Comparison of ENCODE assay signal across 9 mouse cellular contexts in genomic region chr9:41934848-41935372, GRCm38 (mm10).
DNase-seq lines count a peak whose midpoint lies in the region; ATAC-seq and TF ChIP-seq lines count a peak whose summit lies in the region.
"Had no signal": no experiment of that assay in that cellular context is flagged by ENCODE, and none has a peak within 500 bp of the region (broad histone marks: within the 10 kb centered on the region; RNA-seq: fewer than 3 reads in every experiment).

No protein-coding gene starts in this region.

- no peaks in the 10 kb centered on the region for H3K36me3 ChIP-seq in lung, postnatal 0 days (ENCODE audit: insufficient read depth, low read length)
- H3K36me3 ChIP-seq in limb, embryonic 15.5 days, result no peaks in the 10 kb centered on the region
- H3K36me3 ChIP-seq in stomach, postnatal 0 days (ENCODE audit: control insufficient read depth, insufficient read depth, low read length), result no peaks in the 10 kb centered on the region

- peak; percentile 85 for DNase-seq in heart, adult 11 months
- no peak for DNase-seq in heart, postnatal 4 days
- no peak for DNase-seq in lung, postnatal 0 days (ENCODE audit: low spot score)
- DNase-seq in lung, adult 2 months, result no peak
- DNase-seq in stomach, postnatal 0 days (ENCODE audit: low spot score), result no peak
- DNase-seq in right cerebral cortex, postnatal 14 days, result no peak
- no peak for DNase-seq in right cerebral cortex, adult 18-20 months
- DNase-seq: cerebellum, adult 18-20 months had no signal

- TF ChIP-seq EP300 in lung, postnatal 0 days (IDR thresholded peaks at IDR 0.05), result no peak
- TF ChIP-seq EP300 in stomach, postnatal 0 days (optimal IDR thresholded peaks at IDR 0.05), result no peak

- no peak for ATAC-seq in lung, postnatal 0 days
- no peak for ATAC-seq in limb, embryonic 15.5 days (ENCODE audit: insufficient number of reproducible peaks, low FRiP score, low TSS enrichment, low read depth)
- ATAC-seq in stomach, postnatal 0 days (ENCODE audit: low FRiP score, low TSS enrichment), result no peak

- no peak overlapping the region for H3K27ac ChIP-seq in lung, postnatal 0 days (ENCODE audit: low read length)
- peak overlapping the region; percentile 93 for H3K27ac ChIP-seq in limb, embryonic 15.5 days
- H3K27ac ChIP-seq in stomach, postnatal 0 days (replicated peaks), result no peak overlapping the region

- 20% methylated on average over 10 of the region's 10 CpGs for WGBS in lung, postnatal 0 days
- WGBS in lung, adult 2 months, result 43% methylated on average over 10 of the region's 10 CpGs
- WGBS in limb, embryonic 15.5 days, result 16% methylated on average over 10 of the region's 10 CpGs
- 27% methylated on average over 10 of the region's 10 CpGs for WGBS in stomach, postnatal 0 days

- peak overlapping the region; percentile 28; the same call in 1 of the 2 replicates for H3K4me3 ChIP-seq in lung, postnatal 0 days (ENCODE audit: low read depth, low read length)
- no peak overlapping the region for H3K4me3 ChIP-seq in lung, adult 2 months (replicated peaks; ENCODE audit: extremely low read depth, low read depth, low read length)
- H3K4me3 ChIP-seq in limb, embryonic 15.5 days, result no peak overlapping the region
- H3K4me3 ChIP-seq in stomach, postnatal 0 days (ENCODE audit: low read depth, low read length), result peak overlapping the region; percentile 38; the same call in 1 of the 2 replicates

- no peak overlapping the region for H3K9ac ChIP-seq in lung, postnatal 0 days (replicated peaks; ENCODE audit: low read depth)
- no peak overlapping the region; the same call in 1 of the 2 replicates for H3K9ac ChIP-seq in limb, embryonic 15.5 days
- H3K9ac ChIP-seq in stomach, postnatal 0 days (ENCODE audit: low read length), result peak overlapping the region; percentile 58; the same call in 1 of the 2 replicates

- H3K4me1 ChIP-seq in lung, postnatal 0 days (ENCODE audit: insufficient read depth, low read depth, low read length), result no peaks in the 10 kb centered on the region
- peaks cover 3% of the 10 kb centered on the region; the same call in 1 of the 2 replicates for H3K4me1 ChIP-seq in lung, adult 2 months (ENCODE audit: control insufficient read depth, insufficient read depth, low read length)
- H3K4me1 ChIP-seq in limb, embryonic 15.5 days, result peaks cover 58% of the 10 kb centered on the region
- 0 out of 2 replicates have a peak, but pooled peaks cover 5% of the 10 kb centered on the region for H3K4me1 ChIP-seq in stomach, postnatal 0 days (replicated peaks; ENCODE audit: control insufficient read depth, insufficient read depth)

- H3K4me2 ChIP-seq in lung, postnatal 0 days (replicated peaks; ENCODE audit: low read depth, low read length), result peak overlapping the region; percentile 70
- peak overlapping the region; percentile 80 for H3K4me2 ChIP-seq in limb, embryonic 15.5 days
- H3K4me2 ChIP-seq in stomach, postnatal 0 days (replicated peaks; ENCODE audit: low read depth), result peak overlapping the region; percentile 75

- H3K9me3 ChIP-seq in lung, postnatal 0 days (ENCODE audit: low read length), result no peaks in the 10 kb centered on the region
- no peaks in the 10 kb centered on the region for H3K9me3 ChIP-seq in limb, embryonic 15.5 days
- no peaks in the 10 kb centered on the region for H3K9me3 ChIP-seq in stomach, postnatal 0 days (ENCODE audit: control insufficient read depth, low read length)

- no peak for TF ChIP-seq POLR2A in lung, adult 2 months (IDR thresholded peaks at IDR 0.05; ENCODE audit: borderline replicate concordance, extremely low read depth, low read depth, low read length)

- no peaks in the 10 kb centered on the region for H3K27me3 ChIP-seq in lung, postnatal 0 days (replicated peaks; ENCODE audit: insufficient read depth, low read length)
- H3K27me3 ChIP-seq in limb, embryonic 15.5 days, result no peaks in the 10 kb centered on the region
- no peaks in the 10 kb centered on the region for H3K27me3 ChIP-seq in stomach, postnatal 0 days (ENCODE audit: control insufficient read depth, insufficient read depth, low read length)

- no peak for TF ChIP-seq CTCF in lung, postnatal 0 days (IDR thresholded peaks at IDR 0.05)
- no peak for TF ChIP-seq CTCF in lung, adult 2 months (IDR thresholded peaks at IDR 0.05; ENCODE audit: insufficient read depth, low read length)
- no peak for TF ChIP-seq CTCF in stomach, postnatal 0 days (IDR thresholded peaks at IDR 0.05; ENCODE audit: low read depth)

Comparison
In these comparisons a context has a peak if more than half of its experiments do, and no peak if none do; other contexts are left out.
1. H3K4me3 ChIP-seq: peak in lung, postnatal 0 days (single experiment) and stomach, postnatal 0 days (single experiment); none in lung, adult 2 months (single experiment) and limb, embryonic 15.5 days (single experiment).
2. Peak in every context shown above with its lines, with median percentiles within 50 percentile points of each other: H3K4me2 ChIP-seq.